Mouse (Mus musculus): ENCODE data around the gene Rft1. TPM values are rescaled to one million over a fixed set of nuclear protein-coding genes. Genes with fewer than 3 reads are reported as not detected.

The Rft1 gene
- 9.0 and 9.6 TPM in 2 replicates for polyA plus RNA-seq (2015; fragmentation: Nextera tagmentation; extraction: Ambion mirVana)

DNA sequence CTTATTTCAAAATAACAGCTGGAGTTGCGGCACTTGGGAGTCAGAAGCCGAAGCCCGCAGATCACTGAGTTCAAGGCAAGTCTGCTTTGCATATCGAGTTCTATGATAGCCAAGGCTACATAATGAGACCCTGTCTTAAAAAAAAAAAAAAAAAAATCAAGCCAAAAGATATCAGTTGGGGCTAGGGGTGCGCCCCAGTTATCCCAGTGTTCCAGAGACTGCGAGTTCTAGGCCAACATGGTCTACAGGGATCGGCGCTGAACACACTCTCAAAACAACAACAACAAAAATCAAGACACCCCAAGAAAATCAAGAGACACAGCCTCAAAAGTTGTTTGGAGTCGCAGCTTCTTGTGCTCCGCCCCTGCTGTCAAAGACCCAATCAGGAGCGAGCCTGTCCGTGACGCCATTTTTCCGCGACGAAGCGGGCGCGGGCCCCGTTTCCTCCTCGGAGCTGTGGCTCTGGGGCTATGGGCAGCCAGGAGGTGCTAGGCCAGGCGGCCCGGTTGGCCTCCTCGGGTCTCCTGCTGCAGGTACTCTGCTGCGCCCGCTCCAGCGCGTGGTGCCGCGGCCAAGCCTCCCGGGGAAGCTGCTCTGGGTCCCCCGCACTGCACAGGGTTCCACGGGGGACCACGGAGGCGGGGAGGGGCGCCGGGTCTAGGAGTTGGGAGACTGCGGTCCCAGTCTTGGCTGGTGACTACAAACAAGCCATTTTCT is at the start of gene Rft1:
Rft1 (plus strand) TSS at position 418 of the 717 bp plus-strand sequence.
- no peaks in the 10 kb centered on the region for H3K27me3 ChIP-seq (replicated peaks)
- no peaks in the 10 kb centered on the region for H3K36me3 ChIP-seq
- H3K9ac ChIP-seq (replicated peaks), result peak within 1 kb of the TSS; percentile 98
- 2% methylated on average over 38 of the region's 38 CpGs for WGBS
- H3K4me2 ChIP-seq, result peak within 1 kb of the TSS; percentile 65
- peak; percentile 93 for ATAC-seq (ENCODE audit: low FRiP score)
- no peaks in the 10 kb centered on the region for H3K9me3 ChIP-seq (replicated peaks)
- peaks cover 23% of the 10 kb centered on the region for H3K4me1 ChIP-seq
- H3K4me3 ChIP-seq (replicated peaks), result peak within 1 kb of the TSS; percentile 91
- peak within 1 kb of the TSS; percentile 88 for H3K27ac ChIP-seq (replicated peaks)

DNA sequence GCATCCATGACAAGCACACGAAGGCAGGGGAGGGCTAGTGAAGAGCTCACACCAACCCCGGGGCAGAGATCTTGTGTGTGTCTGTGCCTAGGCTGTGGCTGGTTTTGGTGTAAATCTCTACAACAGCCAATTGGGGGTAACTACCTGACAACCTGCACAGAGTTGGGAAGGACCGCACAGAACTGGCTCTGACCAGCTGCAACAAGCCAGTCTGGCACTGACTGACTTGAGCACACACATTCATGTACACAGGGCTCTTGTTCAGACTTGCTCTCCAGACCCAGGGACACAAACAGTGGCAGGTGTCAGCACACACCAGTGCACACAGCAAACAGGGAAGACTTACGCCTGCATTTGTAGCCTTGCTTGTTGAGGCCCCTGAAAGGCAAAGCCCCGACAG is 47.3 kb upstream of the Rft1 start:
- WGBS, result 86% methylated on average over 5 of the region's 5 CpGs
- no peak overlapping the region for H3K9ac ChIP-seq (replicated peaks)
- no peak overlapping the region for H3K4me3 ChIP-seq (replicated peaks)
- H3K4me1 ChIP-seq, result no peaks in the 10 kb centered on the region
- ATAC-seq (ENCODE audit: low FRiP score), result no peak
- H3K9me3 ChIP-seq (replicated peaks), result no peaks in the 10 kb centered on the region
- no peak overlapping the region for H3K27ac ChIP-seq (replicated peaks)
- H3K27me3 ChIP-seq (replicated peaks), result no peaks in the 10 kb centered on the region
- H3K36me3 ChIP-seq, result 0 out of 2 replicates have a peak, but pooled peaks cover under 1% of the 10 kb centered on the region
- no peak overlapping the region for H3K4me2 ChIP-seq

DNA sequence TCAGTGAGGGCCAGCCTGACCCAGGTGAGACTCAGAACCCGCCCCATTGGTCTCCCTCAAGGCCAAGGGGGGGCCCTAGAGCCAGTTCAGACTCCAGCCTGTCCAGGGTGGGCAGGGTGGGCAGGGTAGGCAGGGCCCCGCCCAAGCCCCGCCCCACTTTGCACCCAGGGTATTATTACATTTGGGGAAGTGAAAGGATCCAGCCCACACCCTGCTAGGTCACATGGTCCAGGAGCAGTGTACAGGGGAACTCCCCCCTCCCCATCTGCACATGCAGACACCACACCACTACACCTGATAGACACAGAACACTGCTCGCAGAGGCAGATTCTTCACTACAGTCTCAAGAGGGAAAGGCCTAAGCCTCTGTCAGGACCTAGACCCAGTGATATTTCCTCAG is 46.5 kb upstream of the Rft1 start:
- H3K36me3 ChIP-seq, result no peaks in the 10 kb centered on the region
- no peak for ATAC-seq (ENCODE audit: low FRiP score)
- no peak overlapping the region for H3K4me2 ChIP-seq
- H3K4me1 ChIP-seq, result no peaks in the 10 kb centered on the region
- no peak overlapping the region for H3K4me3 ChIP-seq (replicated peaks)
- 76% methylated on average over 2 of the region's 4 CpGs for WGBS
- no peaks in the 10 kb centered on the region for H3K9me3 ChIP-seq (replicated peaks)
- H3K27ac ChIP-seq (replicated peaks), result no peak overlapping the region
- no peaks in the 10 kb centered on the region for H3K27me3 ChIP-seq (replicated peaks)
- no peak overlapping the region for H3K9ac ChIP-seq (replicated peaks)

DNA sequence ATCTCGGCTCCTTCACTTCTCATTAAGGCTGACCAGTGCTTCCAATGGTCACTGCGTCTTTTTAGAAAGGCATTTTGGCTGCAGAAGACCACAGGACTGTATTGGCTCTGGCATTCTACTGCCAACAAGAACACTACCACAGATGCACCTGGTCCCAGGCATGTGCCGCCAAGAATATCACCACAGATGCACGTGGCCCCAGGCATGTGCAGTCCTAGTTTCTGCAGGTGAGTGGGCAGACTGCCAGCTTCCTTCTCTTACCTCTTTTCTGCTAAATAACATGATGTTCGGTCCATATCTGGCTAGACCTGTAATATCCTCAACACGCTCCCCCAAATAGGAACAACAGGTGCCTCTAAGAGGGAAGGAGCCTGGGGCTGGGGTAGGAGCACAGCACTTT is 46.0 kb upstream of the Rft1 start:
- no peak overlapping the region for H3K4me2 ChIP-seq
- ATAC-seq (ENCODE audit: low FRiP score), result no peak
- no peaks in the 10 kb centered on the region for H3K36me3 ChIP-seq
- WGBS, result 91% methylated on average over 6 of the region's 6 CpGs
- H3K27ac ChIP-seq (replicated peaks), result no peak overlapping the region
- no peaks in the 10 kb centered on the region for H3K9me3 ChIP-seq (replicated peaks)
- H3K9ac ChIP-seq (replicated peaks), result no peak overlapping the region
- no peaks in the 10 kb centered on the region for H3K4me1 ChIP-seq
- no peaks in the 10 kb centered on the region for H3K27me3 ChIP-seq (replicated peaks)
- no peak overlapping the region for H3K4me3 ChIP-seq (replicated peaks)

DNA sequence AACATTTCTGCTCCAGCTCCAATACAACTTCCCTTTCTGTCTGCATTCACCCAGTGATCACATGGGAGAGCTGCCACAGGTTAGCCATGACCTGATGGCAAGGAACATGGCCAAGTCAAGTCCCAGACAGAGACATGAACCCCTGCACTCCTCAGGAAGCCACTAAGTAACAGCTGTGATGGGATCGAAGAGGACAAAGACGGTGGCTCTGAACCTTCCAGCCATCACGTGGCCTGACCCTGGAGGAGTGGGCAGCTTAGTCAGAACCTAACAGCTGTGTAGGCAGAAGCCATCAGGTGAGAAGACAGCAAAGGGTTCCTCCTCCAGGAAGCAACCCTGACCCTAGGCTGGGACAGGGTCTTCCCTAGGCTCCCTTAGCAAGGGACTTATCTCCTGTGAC is 44.7 kb upstream of the Rft1 start:
- H3K27ac ChIP-seq (replicated peaks), result no peak overlapping the region
- no peak for ATAC-seq (ENCODE audit: low FRiP score)
- H3K4me3 ChIP-seq (replicated peaks), result no peak overlapping the region
- no peak overlapping the region for H3K4me2 ChIP-seq
- no peaks in the 10 kb centered on the region for H3K4me1 ChIP-seq
- no peak overlapping the region for H3K9ac ChIP-seq (replicated peaks)
- H3K36me3 ChIP-seq, result no peaks in the 10 kb centered on the region
- no peaks in the 10 kb centered on the region for H3K27me3 ChIP-seq (replicated peaks)
- H3K9me3 ChIP-seq (replicated peaks), result no peaks in the 10 kb centered on the region
- 94% methylated on average over 3 of the region's 3 CpGs for WGBS

DNA sequence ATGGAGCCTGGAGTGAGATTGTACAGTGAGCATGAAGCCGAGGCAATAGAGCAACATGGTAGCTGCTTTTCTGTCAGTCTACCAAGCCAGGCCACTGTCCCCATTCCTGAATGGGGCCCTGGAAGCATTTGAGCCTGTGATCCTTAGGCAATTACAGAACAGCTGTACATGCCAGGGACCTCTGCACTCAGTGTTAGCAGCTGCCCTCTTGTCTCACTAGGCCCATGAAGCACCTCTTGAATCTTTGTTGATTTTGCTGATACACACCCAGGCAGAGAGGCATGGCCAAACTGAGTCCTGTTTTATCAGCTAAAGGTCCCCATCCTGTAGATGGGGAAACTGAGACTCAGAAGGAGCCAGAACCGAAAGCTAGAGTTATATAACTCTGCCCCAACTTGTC is 43.9 kb upstream of the Rft1 start:
- H3K27me3 ChIP-seq (replicated peaks), result no peaks in the 10 kb centered on the region
- no peaks in the 10 kb centered on the region for H3K36me3 ChIP-seq
- 87% methylated on average over 2 of the region's 2 CpGs for WGBS
- no peaks in the 10 kb centered on the region for H3K9me3 ChIP-seq (replicated peaks)
- no peak overlapping the region for H3K27ac ChIP-seq (replicated peaks)
- no peaks in the 10 kb centered on the region for H3K4me1 ChIP-seq
- H3K4me3 ChIP-seq (replicated peaks), result no peak overlapping the region
- no peak for ATAC-seq (ENCODE audit: low FRiP score)
- H3K9ac ChIP-seq (replicated peaks), result no peak overlapping the region
- no peak overlapping the region for H3K4me2 ChIP-seq

DNA sequence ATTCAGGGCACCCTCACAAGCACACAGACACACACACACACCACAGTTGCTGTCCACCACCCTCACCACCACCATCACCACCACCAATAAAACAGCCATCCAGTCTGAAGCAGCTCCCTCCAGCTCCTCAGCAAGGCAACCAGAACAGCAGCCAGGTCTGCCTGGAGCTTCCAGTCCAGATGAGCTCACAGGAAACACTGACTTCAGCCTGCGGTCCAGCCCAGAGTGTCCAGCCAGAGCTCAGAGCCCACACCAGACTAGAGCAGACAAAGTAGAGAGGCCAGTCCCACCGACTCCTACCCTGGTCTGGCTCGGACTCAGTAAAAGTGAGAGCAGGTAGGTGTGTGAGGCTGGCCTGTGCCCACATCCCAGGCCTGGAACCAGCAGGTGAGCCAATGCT is 43.2 kb upstream of the Rft1 start:
- ATAC-seq (ENCODE audit: low FRiP score), result no peak
- H3K9ac ChIP-seq (replicated peaks), result no peak overlapping the region
- H3K27me3 ChIP-seq (replicated peaks), result no peaks in the 10 kb centered on the region
- no peak overlapping the region for H3K4me2 ChIP-seq
- H3K36me3 ChIP-seq, result no peaks in the 10 kb centered on the region
- no peaks in the 10 kb centered on the region for H3K4me1 ChIP-seq
- H3K4me3 ChIP-seq (replicated peaks), result no peak overlapping the region
- 94% methylated on average over 3 of the region's 3 CpGs for WGBS
- no peaks in the 10 kb centered on the region for H3K9me3 ChIP-seq (replicated peaks)
- no peak overlapping the region for H3K27ac ChIP-seq (replicated peaks)

DNA sequence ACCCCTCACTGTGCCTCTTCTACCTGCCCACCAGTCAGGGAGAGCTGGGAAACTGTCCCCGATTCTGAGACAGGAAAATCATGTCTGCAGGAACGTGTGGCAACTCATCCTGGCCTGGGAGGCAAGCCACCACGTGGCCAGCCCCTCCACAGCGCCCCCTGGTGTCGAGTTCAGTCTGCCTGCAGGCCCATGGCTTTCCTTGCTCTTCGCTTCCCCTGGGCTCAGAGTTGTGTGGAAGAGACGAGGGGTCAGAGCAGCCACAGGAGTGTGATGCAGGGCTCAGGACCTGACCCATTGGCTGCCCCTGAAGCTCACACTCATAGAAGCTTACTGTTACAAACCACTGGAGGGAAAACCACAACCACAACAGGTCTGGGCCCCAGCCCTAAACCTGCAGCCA is 41.6 kb upstream of the Rft1 start:
- no peaks in the 10 kb centered on the region for H3K36me3 ChIP-seq
- WGBS, result 15% methylated on average over 7 of the region's 7 CpGs
- no peak for ATAC-seq (ENCODE audit: low FRiP score)

DNA sequence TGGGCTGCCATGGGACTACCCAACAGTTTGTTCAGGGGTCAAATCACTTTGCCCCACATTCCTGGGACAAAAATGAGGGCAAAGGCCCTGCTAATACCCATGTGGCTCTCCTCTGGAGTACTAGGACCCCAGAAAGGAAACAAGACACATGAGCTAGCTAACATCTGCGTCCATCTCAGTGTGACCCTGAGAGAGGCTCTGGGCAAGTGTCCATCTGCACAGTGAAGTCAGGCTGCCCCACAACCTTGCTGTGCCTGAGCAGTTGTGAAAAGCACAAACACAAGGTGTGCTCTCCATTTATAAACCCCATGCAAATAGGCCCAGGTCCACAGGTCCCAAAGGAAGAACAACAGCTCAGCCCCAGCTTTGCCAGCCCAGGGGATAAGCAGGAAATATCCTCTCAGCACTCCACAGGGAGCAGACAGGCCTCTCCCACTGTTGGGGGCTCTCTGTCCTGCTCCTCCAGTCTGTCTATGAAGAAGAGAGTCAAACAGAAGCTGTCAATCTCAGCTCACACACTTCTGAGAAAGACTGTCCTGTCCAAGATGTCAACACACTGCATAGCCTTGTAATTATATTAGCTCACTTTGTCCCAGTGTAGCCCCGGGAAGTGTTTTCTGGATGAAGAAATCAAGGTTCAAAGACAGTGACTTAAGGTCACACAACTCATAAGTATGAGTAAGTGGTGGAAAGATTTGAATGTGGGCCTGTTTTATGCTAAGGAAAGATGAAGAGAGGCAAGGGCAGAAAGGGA is 41.0 kb upstream of the Rft1 start:
- no peak overlapping the region for H3K4me3 ChIP-seq (replicated peaks)
- H3K36me3 ChIP-seq, result no peaks in the 10 kb centered on the region

More for the DNA sequence above, 41.6 kb upstream of the Rft1 start:
- H3K27me3 ChIP-seq (replicated peaks), result no peaks in the 10 kb centered on the region
- H3K27ac ChIP-seq (replicated peaks), result no peak overlapping the region
- H3K9me3 ChIP-seq (replicated peaks), result no peaks in the 10 kb centered on the region
- no peak overlapping the region for H3K9ac ChIP-seq (replicated peaks)
- no peak overlapping the region for H3K4me2 ChIP-seq
- H3K4me3 ChIP-seq (replicated peaks), result no peak overlapping the region
- no peaks in the 10 kb centered on the region for H3K4me1 ChIP-seq

DNA sequence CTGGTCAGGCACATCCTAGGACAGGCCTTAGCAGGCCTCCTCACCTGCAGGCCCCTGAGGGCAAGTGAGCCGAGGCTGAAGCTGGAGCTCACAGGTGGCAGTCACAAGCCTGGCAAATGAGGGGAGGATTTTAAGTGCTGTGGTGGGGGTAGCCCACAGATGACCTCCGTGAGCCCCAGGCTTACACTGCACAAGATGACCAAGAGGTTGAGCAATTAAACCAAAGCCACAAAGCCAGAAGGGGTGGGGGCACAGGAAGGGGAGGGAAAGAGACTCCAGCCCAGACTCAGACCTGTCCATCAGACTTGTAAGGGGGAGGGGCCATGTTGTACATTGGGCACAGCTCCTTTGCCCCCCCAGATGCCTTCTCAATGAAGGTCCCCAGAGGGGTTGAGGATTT is 37.4 kb upstream of the Rft1 start:
- ATAC-seq (ENCODE audit: low FRiP score), result no peak

More for the DNA sequence above, 41.0 kb upstream of the Rft1 start:
- H3K27me3 ChIP-seq (replicated peaks), result no peaks in the 10 kb centered on the region
- no peak overlapping the region for H3K4me2 ChIP-seq
- no peak overlapping the region for H3K27ac ChIP-seq (replicated peaks)
- H3K4me1 ChIP-seq, result no peaks in the 10 kb centered on the region
- no peaks in the 10 kb centered on the region for H3K9me3 ChIP-seq (replicated peaks)
- WGBS, result 89% methylated on average over 2 of the region's 2 CpGs
- no peak for ATAC-seq (ENCODE audit: low FRiP score)
- H3K9ac ChIP-seq (replicated peaks), result no peak overlapping the region

DNA sequence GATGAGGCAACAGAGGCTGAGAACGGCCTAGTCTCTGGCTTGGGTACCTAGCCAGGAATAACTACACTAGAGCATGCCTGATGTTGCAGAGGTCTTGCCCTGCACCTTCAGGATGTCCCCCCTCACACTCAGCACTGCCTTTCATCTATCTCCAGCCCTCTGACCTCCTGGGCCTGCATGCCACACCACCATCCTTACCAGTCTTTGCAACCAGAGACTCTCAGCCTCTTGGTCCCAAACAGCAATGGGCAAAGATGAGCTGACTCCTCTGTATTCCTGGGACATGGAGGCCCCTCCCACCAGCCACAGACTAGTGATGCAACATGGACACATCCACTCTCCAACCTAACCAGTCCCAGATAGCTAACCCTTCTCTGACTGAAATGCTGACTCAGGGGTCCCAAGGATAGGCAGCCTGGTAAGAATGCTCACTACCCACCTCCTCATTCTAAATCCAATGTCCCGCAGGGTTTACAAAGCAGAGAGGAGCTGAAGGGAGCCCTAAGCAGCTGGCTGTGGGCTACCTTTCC is 35.3 kb upstream of the Rft1 start:
- Histone ChIP-seq H3K27ac (replicated peaks) (no peak overlapping the region), H3K4me1 (no peaks in the 10 kb centered on the region), H3K9ac (replicated peaks) (no peak overlapping the region), H3K27me3 (replicated peaks) (no peaks in the 10 kb centered on the region), H3K36me3 (no peaks in the 10 kb centered on the region), H3K9me3 (replicated peaks) (no peaks in the 10 kb centered on the region), H3K4me2 (no peak overlapping the region), H3K4me3 (replicated peaks) (no peak overlapping the region)
- 83% methylated on average over 2 of the region's 2 CpGs for WGBS
- ATAC-seq (ENCODE audit: low FRiP score), result no peak

More for the DNA sequence above, 37.4 kb upstream of the Rft1 start:
- no peak overlapping the region for H3K27ac ChIP-seq (replicated peaks)
- H3K9ac ChIP-seq (replicated peaks), result no peak overlapping the region
- H3K9me3 ChIP-seq (replicated peaks), result no peaks in the 10 kb centered on the region
- H3K27me3 ChIP-seq (replicated peaks), result no peaks in the 10 kb centered on the region
- H3K4me3 ChIP-seq (replicated peaks), result no peak overlapping the region
- H3K4me2 ChIP-seq, result no peak overlapping the region
- H3K4me1 ChIP-seq, result no peaks in the 10 kb centered on the region
- WGBS, result 71% methylated on average over 2 of the region's 2 CpGs
- H3K36me3 ChIP-seq, result no peaks in the 10 kb centered on the region
